Mouse (Mus musculus): ENCODE measurements around the gene Sstr2. TPM values are rescaled to one million over a fixed set of nuclear protein-coding genes. Genes with fewer than 3 reads are reported as not detected.

The Sstr2 gene
- polyA plus RNA-seq, 1 experiment = 0.30 TPM

- H3ac ChIP-seq (ENCODE audit: control insufficient read depth, insufficient read length, low read depth) = no peak overlapping the region
- H3K79me3 ChIP-seq (ENCODE audit: low read depth) = peaks cover 56% of the 10 kb centered on the region
- peaks cover 63% of the 10 kb centered on the region for H3K36me3 ChIP-seq (ENCODE audit: control insufficient read depth, insufficient read depth)
- TF ChIP-seq FOSL1 (IDR thresholded peaks at IDR 0.05; ENCODE audit: insufficient read depth, low read length, poor library complexity, severe bottlenecking) (no peak), MYOG (IDR thresholded peaks at IDR 0.05; ENCODE audit: control insufficient read depth, extremely low read depth, insufficient read length) (no peak), MAX (IDR thresholded peaks at IDR 0.05) (no peak), CEBPB (IDR thresholded peaks at IDR 0.05; ENCODE audit: low read depth) (no peak), MYOD1 (IDR thresholded peaks at IDR 0.05; ENCODE audit: control insufficient read depth, insufficient read length, low read depth) (no peak), CTCF (IDR thresholded peaks at IDR 0.05; ENCODE audit: control insufficient read depth, insufficient read depth, insufficient read length) (no peak), USF1 (IDR thresholded peaks at IDR 0.05; ENCODE audit: low read depth) (no peak)
- H3K27me3 ChIP-seq (ENCODE audit: control insufficient read depth, insufficient read depth, insufficient read length) = no peaks in the 10 kb centered on the region
- no peak overlapping the region for H3K4me3 ChIP-seq (ENCODE audit: insufficient read depth, poor library complexity, severe bottlenecking)
- peaks cover 90% of the 10 kb centered on the region for H3K79me2 ChIP-seq (ENCODE audit: control insufficient read depth, insufficient read depth)
These were observed 48.6 kb downstream of the Sstr2 start for GRCm38 (mm10) chr11:113667704-113668103.

GRCm38 (mm10) chr11:113668857-113669256 is 49.7 kb downstream of the Sstr2 start:
- peaks cover 65% of the 10 kb centered on the region for H3K36me3 ChIP-seq (ENCODE audit: control insufficient read depth, insufficient read depth)
- no peak overlapping the region for H3ac ChIP-seq (ENCODE audit: control insufficient read depth, insufficient read length, low read depth)
- peaks cover 63% of the 10 kb centered on the region for H3K79me3 ChIP-seq (ENCODE audit: low read depth)
- TF ChIP-seq USF1 (IDR thresholded peaks at IDR 0.05; ENCODE audit: low read depth) (no peak), MYOG (IDR thresholded peaks at IDR 0.05; ENCODE audit: control insufficient read depth, extremely low read depth, insufficient read length) (no peak), MAX (IDR thresholded peaks at IDR 0.05) (no peak)
- H3K79me2 ChIP-seq (ENCODE audit: control insufficient read depth, insufficient read depth) = peaks cover 96% of the 10 kb centered on the region
- H3K27me3 ChIP-seq (ENCODE audit: control insufficient read depth, insufficient read depth, insufficient read length) = no peaks in the 10 kb centered on the region
- H3K4me3 ChIP-seq (ENCODE audit: insufficient read depth, poor library complexity, severe bottlenecking) = no peak overlapping the region

- no peak for TF ChIP-seq CEBPB (IDR thresholded peaks at IDR 0.05; ENCODE audit: low read depth)
- TF ChIP-seq MAX (IDR thresholded peaks at IDR 0.05) = no peak
- Histone ChIP-seq H3ac (ENCODE audit: control insufficient read depth, insufficient read length, low read depth) (no peak overlapping the region), H3K4me3 (ENCODE audit: insufficient read depth, poor library complexity, severe bottlenecking) (no peak overlapping the region), H3K36me3 (ENCODE audit: control insufficient read depth, insufficient read depth) (peaks cover 62% of the 10 kb centered on the region), H3K79me3 (ENCODE audit: low read depth) (peaks cover 66% of the 10 kb centered on the region), H3K27me3 (ENCODE audit: control insufficient read depth, insufficient read depth, insufficient read length) (no peaks in the 10 kb centered on the region), H3K79me2 (ENCODE audit: control insufficient read depth, insufficient read depth) (peaks cover 96% of the 10 kb centered on the region)
These were observed 50.6 kb downstream of the Sstr2 start for GRCm38 (mm10) chr11:113669711-113670110.

GRCm38 (mm10) chr11:113673614-113674013 is 54.5 kb downstream of the Sstr2 start:
- H3ac ChIP-seq (ENCODE audit: control insufficient read depth, insufficient read length, low read depth) = no peak overlapping the region
- H3K4me3 ChIP-seq (ENCODE audit: insufficient read depth, poor library complexity, severe bottlenecking) = no peak overlapping the region
- peaks cover 64% of the 10 kb centered on the region for H3K36me3 ChIP-seq (ENCODE audit: control insufficient read depth, insufficient read depth)
- TF ChIP-seq USF1 (IDR thresholded peaks at IDR 0.05; ENCODE audit: low read depth) (no peak), CEBPB (IDR thresholded peaks at IDR 0.05; ENCODE audit: low read depth) (no peak), MYOD1 (IDR thresholded peaks at IDR 0.05; ENCODE audit: control insufficient read depth, insufficient read length, low read depth) (no peak), MYOG (IDR thresholded peaks at IDR 0.05; ENCODE audit: control insufficient read depth, extremely low read depth, insufficient read length) (no peak), FOSL1 (IDR thresholded peaks at IDR 0.05; ENCODE audit: insufficient read depth, low read length, poor library complexity, severe bottlenecking) (no peak), CTCF (IDR thresholded peaks at IDR 0.05; ENCODE audit: control insufficient read depth, insufficient read depth, insufficient read length) (no peak), MAX (IDR thresholded peaks at IDR 0.05) (no peak)
- H3K79me2 ChIP-seq (ENCODE audit: control insufficient read depth, insufficient read depth) = peaks cover 100% of the 10 kb centered on the region
- H3K79me3 ChIP-seq (ENCODE audit: low read depth) = peaks cover 81% of the 10 kb centered on the region
- no peaks in the 10 kb centered on the region for H3K27me3 ChIP-seq (ENCODE audit: control insufficient read depth, insufficient read depth, insufficient read length)

- H3K36me3 ChIP-seq (ENCODE audit: control insufficient read depth, insufficient read depth) = peaks cover 63% of the 10 kb centered on the region
- peaks cover 81% of the 10 kb centered on the region for H3K79me3 ChIP-seq (ENCODE audit: low read depth)
- TF ChIP-seq MYOG (IDR thresholded peaks at IDR 0.05; ENCODE audit: control insufficient read depth, extremely low read depth, insufficient read length) (no peak), MAX (IDR thresholded peaks at IDR 0.05) (no peak), USF1 (IDR thresholded peaks at IDR 0.05; ENCODE audit: low read depth) (no peak), FOSL1 (IDR thresholded peaks at IDR 0.05; ENCODE audit: insufficient read depth, low read length, poor library complexity, severe bottlenecking) (no peak), CEBPB (IDR thresholded peaks at IDR 0.05; ENCODE audit: low read depth) (no peak)
- no peak overlapping the region for H3ac ChIP-seq (ENCODE audit: control insufficient read depth, insufficient read length, low read depth)
- no peak overlapping the region for H3K4me3 ChIP-seq (ENCODE audit: insufficient read depth, poor library complexity, severe bottlenecking)
- H3K79me2 ChIP-seq (ENCODE audit: control insufficient read depth, insufficient read depth) = peaks cover 100% of the 10 kb centered on the region
- no peaks in the 10 kb centered on the region for H3K27me3 ChIP-seq (ENCODE audit: control insufficient read depth, insufficient read depth, insufficient read length)
These were observed 55.5 kb downstream of the Sstr2 start for GRCm38 (mm10) chr11:113674595-113674994.

Other genes with a start within 250 kb of the Sstr2 start
- 21.2 TPM for gene Cog1, start 29.8 kb downstream of the Sstr2 start, polyA plus RNA-seq (2012; fragmentation: generic; extraction: Trizol)
- 10.0 TPM for gene Slc39a11, start 30.7 kb downstream of the Sstr2 start, polyA plus RNA-seq (2012; fragmentation: generic; extraction: Trizol)
- 40.1 TPM for gene Fam104a, start 64.8 kb downstream of the Sstr2 start, polyA plus RNA-seq (2012; fragmentation: generic; extraction: Trizol)
- gene D11Wsu47e, start 65.1 kb downstream of the Sstr2 start, polyA plus RNA-seq (2012; fragmentation: generic; extraction: Trizol) = 11.7 TPM
- gene Cpsf4l, start 90.7 kb downstream of the Sstr2 start, polyA plus RNA-seq (2012; fragmentation: generic; extraction: Trizol) = not detected
- gene Cdc42ep4, start 132.5 kb downstream of the Sstr2 start, polyA plus RNA-seq (2012; fragmentation: generic; extraction: Trizol) = 13.0 TPM

Measured in C2C12 (cell line).